Mouse (Mus musculus): ENCODE data around the gene Galntl5.
"Not testable (repeated sequence)": the region's sequence is repeated elsewhere in the genome, so short reads cannot be mapped to it uniquely, and the experiment has no call there.

The Galntl5 gene

GRCm38 (mm10) chr5:25211872-25212271 lies 30.6 kb downstream of the Galntl5 start:
- DNase-seq, result no peak

GRCm38 (mm10) chr5:25213216-25213615 lies 32.0 kb downstream of the Galntl5 start:
- not testable (repeated sequence) for DNase-seq

GRCm38 (mm10) chr5:25215006-25215405 lies 33.7 kb downstream of the Galntl5 start:
- no peak for DNase-seq

- DNase-seq, result no peak
These were observed 40.3 kb downstream of the Galntl5 start, which contains the start of gene Galnt11 for GRCm38 (mm10) chr5:25221604-25222003. Gene Galnt11, plus strand, starts transcription at chr5:25221904.

GRCm38 (mm10) chr5:25222752-25223702 lies 41.8 kb downstream of the Galntl5 start, which contains the start of gene E130116L18Rik:
Gene E130116L18Rik, minus strand, starts transcription at chr5:25223153.
- peak; percentile 93 for DNase-seq

- DNase-seq, result not testable (repeated sequence)
These were observed 43.1 kb downstream of the Galntl5 start for GRCm38 (mm10) chr5:25224377-25224776.

- peak; percentile 36 for DNase-seq
These were observed 61.8 kb downstream of the Galntl5 start for GRCm38 (mm10) chr5:25243101-25243500.

- DNase-seq, result peak; percentile 54
These were observed 64.7 kb downstream of the Galntl5 start for GRCm38 (mm10) chr5:25245806-25246472.

- DNase-seq, result no peak
These were observed 65.2 kb downstream of the Galntl5 start for GRCm38 (mm10) chr5:25246473-25246865.

GRCm38 (mm10) chr5:25247036-25247435 lies 65.8 kb downstream of the Galntl5 start:
- DNase-seq, result peak; percentile 65

GRCm38 (mm10) chr5:25252423-25252822 lies 71.2 kb downstream of the Galntl5 start:
- DNase-seq, result peak; percentile 78

- DNase-seq, result peak; percentile 30
These were observed 71.7 kb downstream of the Galntl5 start for GRCm38 (mm10) chr5:25252825-25253544.

GRCm38 (mm10) chr5:25254491-25254890 lies 73.2 kb downstream of the Galntl5 start:
- DNase-seq, result no peak

- DNase-seq, result no peak
These were observed 75.4 kb downstream of the Galntl5 start for GRCm38 (mm10) chr5:25256686-25257085.

- peak; percentile 36 for DNase-seq
These were observed 80.2 kb downstream of the Galntl5 start for GRCm38 (mm10) chr5:25261452-25261851.

GRCm38 (mm10) chr5:25262266-25262665 lies 81.0 kb downstream of the Galntl5 start:
- no peak for DNase-seq

GRCm38 (mm10) chr5:25268258-25268888 lies 87.1 kb downstream of the Galntl5 start:
- DNase-seq, result no peak
